Mouse (Mus musculus): Measurements from ENCODE around the gene Zdhhc25. TPM values are rescaled to one million over a fixed set of nuclear protein-coding genes. Genes with fewer than 3 reads are reported as not detected.

Zdhhc25 gene
- total RNA-seq (2021) = not detected

DNA sequence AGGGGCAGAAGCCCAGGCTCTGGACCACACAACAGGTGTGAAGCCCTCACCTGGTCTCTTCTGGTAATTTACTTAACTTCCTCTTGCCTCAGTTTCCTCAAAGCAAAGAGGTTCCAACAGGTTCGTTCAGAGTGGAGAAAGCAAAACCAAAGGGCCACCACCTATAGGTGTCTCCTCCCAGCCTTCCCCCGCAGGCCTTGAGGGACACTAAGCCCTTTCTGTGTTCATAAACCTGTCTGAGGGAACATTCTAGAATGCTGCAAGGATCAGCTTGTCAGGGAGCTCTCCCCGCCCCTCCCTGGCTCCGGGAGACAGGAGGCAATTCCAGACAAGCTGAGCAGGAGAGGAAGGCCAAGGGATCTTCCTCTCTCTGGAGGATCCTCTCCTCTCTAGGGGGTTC is at the start of gene Zdhhc25:
Gene Zdhhc25 (plus strand): TSS at position 301 of the 400 bp plus-strand sequence.
- intact Hi-C loops (cut with DNase I) = no loop called here
- no peak for DNase-seq

DNA sequence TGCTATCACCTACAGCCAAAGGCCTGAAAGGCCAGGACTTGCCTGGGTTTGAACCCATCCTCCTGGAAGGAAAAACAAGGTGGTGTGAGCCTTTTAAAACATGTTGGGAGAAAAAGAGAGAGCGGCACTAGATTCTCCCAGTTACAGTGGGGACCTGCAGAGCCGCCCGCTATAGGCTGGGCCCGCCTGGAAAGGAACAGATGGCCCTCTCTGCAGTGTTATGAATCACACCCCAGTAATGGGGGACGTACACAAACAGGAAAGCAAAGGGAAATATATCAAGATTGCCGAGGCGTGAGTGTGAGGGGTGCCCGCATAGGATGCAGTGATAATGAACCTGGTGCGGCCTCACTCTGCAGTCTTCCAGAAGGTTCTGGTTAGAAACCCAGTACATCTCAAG is 47.2 kb upstream of the Zdhhc25 start:
- intact Hi-C loops (cut with DNase I) = no loop called here
- DNase-seq = no peak

DNA sequence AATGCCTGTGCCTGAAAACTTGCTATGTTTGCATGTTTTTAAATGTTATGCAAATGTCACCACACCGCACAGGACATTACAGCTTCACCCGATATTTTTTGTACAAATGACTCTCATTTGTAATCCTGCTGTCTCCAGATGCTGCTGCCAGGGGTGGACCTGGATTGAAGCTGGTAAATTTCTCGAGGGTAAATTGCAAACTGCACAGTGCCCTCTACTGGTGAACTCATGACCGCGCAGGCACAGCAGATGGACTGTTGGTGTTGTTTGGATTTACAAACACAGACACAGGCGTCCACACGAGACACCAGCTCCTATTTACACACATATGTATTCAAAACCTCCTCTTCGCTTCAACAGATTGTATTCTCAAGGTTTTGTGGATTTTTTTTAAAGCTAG is 44.6 kb upstream of the Zdhhc25 start:
- intact Hi-C loops (cut with DNase I) = no loop called here
- DNase-seq = peak; percentile 7 to 20

DNA sequence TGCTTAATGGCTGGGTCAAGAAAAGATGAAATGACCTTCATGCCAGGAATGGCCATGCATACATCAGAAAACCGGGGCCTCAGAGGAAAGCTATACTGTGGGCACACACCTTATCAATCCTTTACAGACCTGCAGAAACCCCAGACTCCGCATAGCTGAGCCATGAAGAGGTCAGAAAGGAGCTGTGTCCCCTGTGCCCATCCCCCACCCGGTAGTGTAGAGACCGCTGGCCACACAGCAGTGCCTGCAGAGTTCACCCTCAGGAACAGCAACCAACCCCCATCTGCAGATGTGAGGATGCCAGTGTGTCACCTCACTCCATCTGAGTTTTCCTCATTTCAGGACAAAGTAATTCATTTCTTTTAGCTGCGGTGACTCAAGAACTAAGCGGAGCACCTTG is 39.5 kb upstream of the Zdhhc25 start:
- intact Hi-C loops (cut with DNase I) = no loop called here
- no peak for DNase-seq

DNA sequence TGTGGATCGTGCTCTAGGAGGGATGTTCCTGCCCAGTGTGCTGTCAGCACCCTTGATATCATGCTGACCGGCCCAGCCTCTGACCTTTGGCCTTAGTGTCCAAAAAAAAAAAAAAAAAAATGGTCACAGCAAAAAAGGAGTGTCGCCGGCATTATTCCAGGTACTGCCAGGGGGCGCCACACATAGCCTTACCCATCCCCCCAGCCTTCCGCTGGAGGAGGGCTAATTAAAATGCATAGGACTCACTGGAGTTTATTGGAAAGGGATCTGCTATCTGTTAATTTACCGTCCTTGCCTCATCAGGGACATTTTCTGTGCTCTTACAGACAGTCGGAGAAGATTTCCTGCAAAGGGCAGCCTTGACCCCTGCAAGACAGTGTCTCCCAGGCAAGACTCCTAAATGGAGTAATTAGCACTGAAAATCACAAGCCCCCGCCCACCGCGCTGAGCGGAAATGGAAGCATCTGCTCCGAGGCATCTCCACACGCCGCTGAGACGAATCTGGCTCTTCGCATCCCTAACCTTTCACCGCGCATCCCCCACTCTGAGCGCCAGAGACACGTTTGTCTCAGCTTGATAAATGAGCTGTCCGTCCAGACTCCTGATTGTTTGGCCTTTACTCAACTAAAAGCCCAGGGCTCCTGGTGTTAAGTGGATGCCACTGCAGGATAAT is 38.9 kb upstream of the Zdhhc25 start:
- intact Hi-C loops (cut with DNase I) = no loop called here
- DNase-seq = no peak

DNA sequence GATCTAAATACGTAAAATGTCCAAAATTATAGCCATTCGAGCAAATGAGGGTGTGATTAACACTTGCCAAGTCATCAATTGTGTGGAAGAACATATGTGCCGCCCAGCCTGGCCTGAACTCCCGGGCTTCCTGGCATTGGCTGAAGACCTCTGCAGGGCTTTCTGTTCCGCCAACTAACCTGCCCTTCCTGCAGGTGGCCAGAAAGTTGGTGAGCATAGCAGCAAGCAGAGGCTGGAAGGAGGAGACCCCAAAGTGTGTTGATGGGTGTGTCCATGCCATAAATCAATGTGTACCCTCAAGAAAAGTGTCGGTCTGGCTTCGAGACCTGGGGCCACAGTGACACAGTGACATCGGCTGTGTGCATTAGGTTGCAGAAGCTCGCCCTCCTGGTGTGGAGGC is 34.8 kb upstream of the Zdhhc25 start:
- DNase-seq = no peak
- intact Hi-C loops (cut with DNase I) = no loop called here

DNA sequence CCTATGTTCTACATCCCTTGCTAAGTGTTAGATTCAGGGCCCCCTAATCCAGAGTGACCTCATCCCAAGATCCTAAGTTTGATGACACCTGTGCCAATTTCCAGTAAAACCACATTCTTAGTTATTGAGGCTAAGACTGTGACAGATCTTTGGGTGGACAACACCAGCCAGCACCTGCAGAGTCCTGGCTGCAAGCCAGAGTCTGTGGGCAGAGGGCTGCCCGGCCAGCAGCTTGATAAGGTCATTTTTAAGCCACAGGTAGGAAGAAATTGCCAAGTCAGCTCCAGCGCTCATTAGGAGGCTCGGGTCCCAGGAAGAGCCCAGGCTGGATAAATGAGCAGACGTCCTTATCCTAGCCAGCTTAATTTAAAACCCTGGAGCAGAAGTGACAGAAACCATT is 34.3 kb upstream of the Zdhhc25 start:
- intact Hi-C loops (cut with DNase I) = no loop called here
- no peak for DNase-seq

DNA sequence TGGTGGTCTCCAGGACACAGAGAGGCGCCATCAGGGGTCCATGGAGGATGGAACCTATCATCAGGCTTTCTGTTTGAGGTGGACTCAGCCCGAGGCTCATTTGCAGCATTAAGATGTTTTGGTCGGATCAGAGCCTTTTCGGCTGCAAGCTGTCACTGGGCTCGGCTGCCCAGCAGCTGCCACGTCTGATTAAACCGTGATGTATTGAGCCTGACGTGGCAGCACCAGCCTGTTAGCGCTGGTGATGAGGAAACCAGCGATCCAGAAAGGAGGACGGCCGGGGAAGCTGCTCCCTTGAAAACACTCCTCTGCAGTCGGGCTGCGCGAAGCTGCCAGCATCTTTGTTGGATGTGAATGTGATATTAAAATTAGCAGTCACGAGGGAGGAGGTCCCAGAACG is 29.4 kb upstream of the Zdhhc25 start:
- DNase-seq = no peak
- intact Hi-C loops (cut with DNase I) = no loop called here

DNA sequence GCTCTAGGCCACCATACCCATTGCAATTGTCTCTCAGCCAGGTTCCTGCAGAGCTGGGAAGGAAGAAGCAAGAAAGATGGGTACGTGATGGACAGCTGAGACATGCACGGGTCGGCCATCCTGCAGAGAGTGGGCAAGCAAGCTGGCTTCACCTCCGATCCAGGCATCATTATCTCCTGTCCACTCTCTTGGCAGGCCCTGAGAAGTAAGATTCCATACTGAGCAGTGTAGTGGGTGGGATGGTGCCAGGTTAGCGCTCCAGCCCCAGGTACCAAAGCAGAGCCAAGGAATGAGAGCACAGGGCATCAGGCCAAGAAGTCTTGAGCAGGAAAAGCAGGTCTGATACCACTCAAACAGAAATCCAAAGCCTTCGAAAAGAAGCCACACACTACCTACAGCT is 20.6 kb upstream of the Zdhhc25 start:
- intact Hi-C loops (cut with DNase I) = no loop called here
- DNase-seq = no peak

DNA sequence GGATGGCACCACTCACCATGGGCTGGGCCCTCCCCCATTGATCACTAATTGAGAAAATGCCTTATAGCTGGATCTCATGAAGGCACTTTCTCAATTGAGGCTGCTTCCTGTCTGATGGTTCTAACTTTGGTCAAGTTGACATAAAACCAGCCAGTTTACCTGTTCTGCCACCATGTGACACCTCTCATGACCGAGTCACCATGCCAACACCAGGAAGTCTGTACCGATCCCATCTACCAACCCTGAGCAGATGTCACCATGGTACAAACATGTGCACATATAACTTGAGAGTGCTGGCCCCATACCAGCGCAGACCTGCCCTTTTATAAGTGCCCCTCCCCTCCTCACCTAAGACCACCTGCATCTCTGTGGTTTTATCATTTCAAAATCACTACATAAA is 2.4 kb downstream of the Zdhhc25 start:
- no peak for DNase-seq
- intact Hi-C loops (cut with DNase I) = no loop called here

DNA sequence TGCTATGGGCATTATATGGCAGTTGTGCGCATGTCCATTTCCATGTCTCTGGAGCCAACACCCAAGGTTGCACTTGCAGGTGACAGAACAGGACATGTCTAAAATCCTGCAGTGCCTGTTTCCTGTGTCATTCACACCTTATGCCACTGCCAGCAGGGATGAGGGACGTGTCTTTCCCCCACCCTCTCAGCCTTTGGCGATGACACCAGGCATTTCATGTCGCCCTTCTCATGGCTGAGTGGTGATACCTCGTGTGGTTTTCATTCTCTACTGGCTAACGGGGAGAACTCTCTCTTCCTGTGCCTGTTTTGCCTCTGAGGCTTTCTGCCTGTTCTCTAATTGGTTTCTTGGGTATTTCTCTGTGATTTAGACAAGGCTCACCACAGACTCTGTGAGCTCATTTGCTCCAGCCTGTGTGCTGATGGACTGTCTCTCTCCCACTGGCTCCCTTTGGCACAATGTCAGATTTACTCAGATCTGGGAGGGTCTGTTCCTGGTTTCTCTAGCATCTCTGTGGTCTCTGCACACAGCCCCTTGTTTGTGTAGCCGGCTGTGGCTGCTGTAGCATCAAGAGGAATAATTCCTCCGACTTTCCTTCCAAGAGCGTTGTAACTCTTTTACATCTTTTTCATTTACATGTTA is 3.1 kb downstream of the Zdhhc25 start:
- DNase-seq = no peak
- intact Hi-C loops (cut with DNase I) = no loop called here

DNA sequence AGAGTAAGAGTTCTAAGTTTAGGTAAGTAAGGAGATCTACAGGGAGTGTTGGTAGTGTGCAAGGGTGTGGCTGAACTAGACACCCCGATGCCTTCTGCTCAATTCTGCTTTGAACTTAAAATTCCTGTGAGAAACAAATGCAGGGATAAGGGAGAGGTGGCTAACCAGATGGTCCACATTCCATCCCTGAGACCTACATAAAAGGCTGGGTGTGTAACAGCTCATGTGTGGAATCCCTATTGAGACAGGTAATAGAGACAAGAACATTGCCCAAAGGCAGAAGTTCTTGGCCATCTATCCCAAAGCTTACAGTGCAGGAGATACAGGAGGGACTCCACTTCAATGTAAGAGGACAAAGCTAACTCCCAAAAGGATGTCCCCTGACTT is 3.6 kb downstream of the Zdhhc25 start:
- DNase-seq = no peak
- intact Hi-C loops (cut with DNase I) = no loop called here

DNA sequence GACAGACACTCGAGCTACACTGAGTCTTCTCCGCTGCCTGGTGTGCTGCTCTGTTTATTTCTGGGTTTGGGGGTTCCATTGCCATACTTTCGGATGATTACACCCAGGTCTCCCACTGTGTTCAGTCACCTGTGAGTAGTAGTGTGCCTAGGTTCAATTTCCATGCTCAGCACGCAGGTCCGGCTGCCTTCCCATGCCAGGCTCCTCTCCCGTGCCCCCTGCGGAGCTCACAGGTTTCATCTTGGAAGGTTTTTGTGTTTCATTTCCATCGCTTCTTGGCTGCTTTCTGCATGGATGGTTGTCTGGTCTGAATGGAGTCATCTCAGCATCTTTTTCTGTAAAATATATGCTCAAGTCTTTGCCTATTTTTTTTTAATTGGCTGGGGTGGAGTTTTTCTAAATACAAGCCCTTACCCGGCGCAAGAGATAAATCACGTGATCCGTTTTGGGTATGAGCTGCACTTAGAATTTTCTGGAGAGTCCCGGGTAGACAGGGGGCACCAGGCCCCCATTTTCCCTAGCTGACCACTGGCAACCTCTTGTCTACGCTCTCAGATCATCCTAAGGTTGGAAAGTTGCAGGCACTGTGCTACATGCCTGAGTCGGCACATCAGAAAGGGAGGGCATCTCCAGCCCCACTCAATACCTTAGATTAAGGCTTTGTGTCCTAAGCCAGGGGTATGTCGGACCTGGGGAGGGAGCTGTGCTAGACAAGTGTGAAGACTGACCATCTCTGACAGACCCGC is 4.7 kb downstream of the Zdhhc25 start:
- no peak for DNase-seq
- intact Hi-C loops (cut with DNase I) = no loop called here

DNA sequence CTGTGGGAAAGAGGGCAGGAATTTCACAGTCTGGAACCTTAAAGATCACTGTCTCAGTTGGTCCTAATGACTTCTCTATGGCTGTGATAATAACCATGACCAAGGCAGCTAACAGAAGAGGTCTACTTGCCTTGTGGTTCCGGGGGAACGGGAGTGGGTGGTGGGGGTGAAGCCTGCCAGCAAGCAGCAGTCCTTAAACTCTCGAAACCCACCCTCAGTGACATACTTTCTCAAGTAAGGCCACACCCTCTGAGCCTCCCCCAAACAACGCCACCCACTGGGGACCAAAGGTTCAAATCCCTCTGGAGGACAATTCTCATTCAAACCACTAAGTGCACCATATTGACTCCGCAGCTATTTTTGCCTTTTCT is 5.3 kb downstream of the Zdhhc25 start:
- no peak for DNase-seq

DNA sequence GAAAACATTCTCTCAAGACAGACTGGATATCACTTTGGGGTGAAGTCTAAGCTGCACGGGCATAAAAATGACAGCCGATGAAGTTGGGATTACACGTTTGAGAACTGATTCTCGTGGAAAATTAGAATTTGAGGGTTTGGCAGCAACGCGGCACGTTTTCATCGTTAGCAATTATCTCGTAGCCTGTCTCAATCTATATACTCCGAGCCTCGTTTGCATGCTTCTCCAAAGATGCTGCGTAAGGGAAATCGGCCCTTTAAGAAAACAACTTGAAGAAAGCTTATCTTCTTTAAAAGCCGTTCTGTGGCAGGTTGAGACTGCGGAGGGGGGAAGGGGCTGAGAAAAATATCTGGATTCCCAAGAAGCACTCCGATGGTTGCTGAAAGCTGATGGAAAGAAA is 17.0 kb downstream of the Zdhhc25 start:
- no peak for DNase-seq
- intact Hi-C loops (cut with DNase I) = no loop called here

More for the DNA sequence above, 5.3 kb downstream of the Zdhhc25 start:
- intact Hi-C loops (cut with DNase I) = no loop called here

DNA sequence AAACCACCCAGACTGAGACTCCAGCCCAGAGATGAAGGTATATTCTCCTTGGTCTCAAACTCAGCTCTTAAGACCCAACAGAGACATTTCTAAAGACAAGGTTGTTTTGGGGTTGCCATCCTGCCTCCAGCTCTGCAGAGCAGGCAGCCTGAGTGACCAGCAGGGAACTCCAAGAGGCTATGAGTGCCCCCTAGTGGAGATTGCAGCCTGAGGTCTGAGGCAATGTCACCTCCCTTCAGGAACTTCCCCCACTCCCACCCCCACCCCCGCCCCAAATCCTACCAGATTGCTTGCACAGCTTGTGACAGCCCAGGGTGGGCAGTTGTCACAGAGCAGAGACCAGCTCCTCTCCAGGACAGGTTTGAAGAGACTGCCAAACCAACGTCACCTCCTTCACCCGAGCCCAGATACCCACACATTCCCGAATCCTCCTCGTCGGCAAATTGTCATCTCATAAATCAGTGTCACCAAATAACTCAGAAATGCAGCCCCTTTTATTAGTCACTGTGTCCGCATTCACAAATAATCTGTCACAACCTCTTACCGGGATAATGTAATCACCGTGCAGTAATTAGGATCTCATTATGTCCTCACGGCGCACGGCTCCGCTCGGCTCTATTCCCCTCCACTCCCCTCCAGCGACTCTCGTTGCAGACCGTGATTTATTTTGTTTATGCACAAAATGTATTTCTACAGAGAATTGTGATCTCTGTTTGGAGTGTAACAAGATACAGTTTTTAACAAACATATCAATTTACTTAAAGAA is 18.1 kb downstream of the Zdhhc25 start:
- intact Hi-C loops (cut with DNase I) = no loop called here
- DNase-seq = no peak

DNA sequence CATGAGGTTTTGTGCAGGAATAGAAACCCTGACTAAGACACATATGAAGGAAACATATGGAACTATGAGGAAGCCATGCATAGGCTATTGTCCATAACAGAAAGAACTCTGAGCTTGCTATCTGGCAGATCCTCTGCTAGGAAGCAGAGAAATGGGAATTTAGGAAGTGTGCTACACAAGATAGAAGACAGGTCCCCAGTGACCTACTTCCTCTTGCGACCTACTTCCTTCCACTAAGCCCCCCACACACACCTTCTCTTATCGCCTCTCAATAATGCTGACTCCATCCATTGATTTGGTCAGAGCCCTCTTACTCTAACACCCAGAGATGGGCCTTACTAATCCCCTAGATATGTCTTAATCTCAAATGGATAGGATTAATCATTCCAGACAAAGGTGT is 19.9 kb downstream of the Zdhhc25 start:
- no peak for DNase-seq
- intact Hi-C loops (cut with DNase I) = no loop called here

DNA sequence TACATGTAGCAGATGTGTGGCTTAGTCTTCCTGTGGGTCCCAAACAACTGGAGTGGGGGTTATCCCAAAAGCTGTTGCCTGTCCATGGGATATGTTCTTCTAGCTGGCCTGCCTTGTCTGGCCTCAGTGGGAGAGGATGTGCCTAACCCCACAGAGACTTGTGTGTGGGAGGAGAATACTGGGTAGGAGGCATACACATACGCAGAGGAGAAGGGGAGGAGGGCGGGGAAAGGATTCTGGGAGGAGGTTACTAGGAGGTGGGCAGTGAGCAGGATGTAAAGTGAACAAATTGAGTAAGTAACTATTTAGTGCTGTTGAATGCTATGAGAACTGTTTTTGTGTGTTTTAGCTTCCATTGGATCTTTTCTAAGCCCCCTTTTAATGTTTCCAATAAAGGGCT is 23.8 kb downstream of the Zdhhc25 start:
- intact Hi-C loops (cut with DNase I) = no loop called here
- no peak for DNase-seq

DNA sequence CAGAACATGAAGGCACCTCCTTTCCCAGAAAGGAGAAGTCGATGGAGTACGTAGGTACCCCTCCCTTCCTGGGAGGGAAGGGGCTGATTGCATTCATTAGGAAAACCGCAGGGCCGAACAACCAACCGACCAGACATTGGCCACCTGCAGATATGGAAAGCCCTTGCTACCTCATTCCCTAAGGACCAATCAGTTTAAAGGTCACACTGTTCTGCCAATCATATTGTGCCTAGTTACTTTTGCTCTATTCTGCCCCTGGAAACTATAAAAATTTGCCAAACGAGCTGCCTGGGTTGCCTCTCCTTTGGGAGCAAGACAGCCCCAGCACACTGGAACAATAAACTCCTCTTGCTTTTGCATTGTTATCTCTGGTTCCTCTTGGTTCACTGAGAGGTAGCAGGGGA is 24.8 kb downstream of the Zdhhc25 start:
- intact Hi-C loops (cut with DNase I) = no loop called here
- no peak for DNase-seq

DNA sequence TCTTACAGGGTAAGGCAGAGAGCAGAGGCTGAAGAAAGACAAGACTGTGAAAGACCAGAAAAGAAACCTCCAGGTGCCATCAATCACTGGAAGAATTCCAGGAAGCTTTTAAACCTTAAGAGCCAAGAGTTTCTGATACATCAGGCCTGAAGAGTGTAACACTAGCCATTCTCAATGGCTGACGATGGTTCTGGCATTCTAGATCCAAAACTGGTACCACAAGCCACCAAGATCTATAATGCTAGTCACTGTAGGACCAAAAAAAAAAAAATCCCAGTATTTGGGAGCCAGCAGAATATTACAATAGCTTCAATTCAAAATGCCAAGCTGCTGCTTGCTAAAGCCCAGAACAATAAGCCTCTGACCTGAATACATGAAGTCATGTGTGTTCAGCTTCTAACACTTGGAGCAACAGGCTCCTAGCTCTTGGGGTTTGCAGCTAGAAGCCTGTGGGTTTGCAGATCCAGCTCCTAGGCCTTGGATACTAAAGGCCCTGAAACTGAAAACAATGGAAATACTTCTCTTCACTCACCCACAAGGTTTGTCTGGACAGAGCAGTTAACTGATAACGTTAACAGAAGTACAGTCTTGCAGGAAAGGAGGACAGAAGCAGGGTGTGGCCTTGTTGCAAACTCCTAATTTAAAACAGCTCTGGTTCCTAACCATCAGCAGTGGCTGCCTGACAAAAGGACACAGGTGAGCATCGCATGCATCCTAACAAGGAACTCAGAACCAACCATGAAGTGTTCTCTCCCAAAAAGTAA is 25.4 kb downstream of the Zdhhc25 start:
- intact Hi-C loops (cut with DNase I) = no loop called here

More for the DNA sequence above, 25.4 kb downstream of the Zdhhc25 start:
- no peak for DNase-seq

Data from heart, postnatal 36 days (tissue).